Mouse (Mus musculus): ENCODE measurements around the gene Ttc25.

GRCm38 (mm10) chr11:100541577-100541976 lies 3.8 kb upstream of the Ttc25 start:
- no peak for TF ChIP-seq CHD2 (IDR thresholded peaks at IDR 0.05; ENCODE audit: low read depth, low read length)
- no peak for TF ChIP-seq HCFC1 (IDR thresholded peaks at IDR 0.05; ENCODE audit: borderline replicate concordance, insufficient read depth, low read length)
- no peak for TF ChIP-seq MAFK (IDR thresholded peaks at IDR 0.05; ENCODE audit: insufficient read depth, low read depth, low read length)

Data from ES-E14 (cell line).